Mouse (Mus musculus): Measurements from ENCODE around the gene Cd44. TPM values are rescaled to one million over a fixed set of nuclear protein-coding genes. Genes with fewer than 3 reads are reported as not detected.

The Cd44 gene
- total and polyA plus RNA-seq, 3 experiments = 102 to 153 (median 112) TPM

- no peak for DNase-seq (ENCODE audit: extremely low read depth)
- H3K36me3 ChIP-seq (replicated peaks in 1 of 2; ENCODE audit: control insufficient read depth in 1 of 2, insufficient read depth in 1 of 2, low read length in 1 of 2) = peaks cover 56 to 97% of the 10 kb centered on the region in 2 experiments
- no peak overlapping the region for H3K27ac ChIP-seq (ENCODE audit: insufficient read depth, low read depth)
Observed at GRCm38 (mm10) chr2:102850026-102850425, 51.4 kb downstream of the Cd44 start.

GRCm38 (mm10) chr2:102848811-102849433 lies 52.5 kb downstream of the Cd44 start:
- Histone ChIP-seq H3K79me2 (replicated peaks; ENCODE audit: control insufficient read depth, extremely low read depth, insufficient read depth, poor library complexity, severe bottlenecking) (peaks cover 5% of the 10 kb centered on the region), H3K4me3 (replicated peaks in 1 of 3; ENCODE audit: low read depth in 2 of 3, low read length in 2 of 3, poor library complexity in 1 of 3) (no peak overlapping the region), H3K4me2 (ENCODE audit: insufficient read depth, low read depth, poor library complexity, severe bottlenecking) (no peak overlapping the region), H3K36me3 (replicated peaks in 1 of 2; ENCODE audit: control insufficient read depth in 1 of 2, insufficient read depth in 1 of 2, low read length in 1 of 2) (peaks cover 55 to 97% of the 10 kb centered on the region in 2 experiments), H3K9ac (ENCODE audit: insufficient read depth, low read depth) (no peak overlapping the region), H3K27me3 (replicated peaks) (no peaks in the 10 kb centered on the region), H3K27ac (ENCODE audit: insufficient read depth, low read depth) (no peak overlapping the region), H3K4me1 (ENCODE audit: control insufficient read depth in 1 of 2, insufficient read depth in 2 of 2) (peaks cover 10 to 47% of the 10 kb centered on the region in 2 experiments), H3K9me3 (replicated peaks; ENCODE audit: low read length) (no peaks in the 10 kb centered on the region)
- dilution Hi-C loops (cut with MboI; ENCODE audit: extremely low pct_ligation_motif_present, extremely low pct_unique_long_range_greater_than_20kb, low sequenced_read_pairs) (no loop called here), in situ Hi-C loops (cut with MboI; ENCODE audit: low pct_ligation_motif_present, low pct_unique_long_range_greater_than_20kb, low sequenced_read_pairs) (no loop called here)
- TF ChIP-seq MAZ (IDR thresholded peaks at IDR 0.05; ENCODE audit: low read depth, low read length) (no peak), KAT2A (IDR thresholded peaks at IDR 0.05; ENCODE audit: insufficient replicate concordance, low read length) (no peak), MEF2A (IDR thresholded peaks at IDR 0.05; ENCODE audit: borderline replicate concordance, low read depth, low read length) (no peak), MYC (IDR thresholded peaks at IDR 0.05; ENCODE audit: low read depth, low read length) (no peak), E2F4 (IDR thresholded peaks at IDR 0.05; ENCODE audit: insufficient replicate concordance, low read depth, low read length) (no peak), ZC3H11A (IDR thresholded peaks at IDR 0.05; ENCODE audit: low read depth, low read length) (no peak)
- DNase-seq (ENCODE audit: extremely low read depth) = no peak

More at GRCm38 (mm10) chr2:102850026-102850425, 51.4 kb downstream of the Cd44 start:
- H3K4me1 ChIP-seq (ENCODE audit: control insufficient read depth in 1 of 2, insufficient read depth in 2 of 2) = peaks cover 11 to 54% of the 10 kb centered on the region in 2 experiments
- H3K9me3 ChIP-seq (replicated peaks; ENCODE audit: low read length) = no peaks in the 10 kb centered on the region
- no peak overlapping the region for H3K9ac ChIP-seq (ENCODE audit: insufficient read depth, low read depth)
- no peak overlapping the region for H3K4me3 ChIP-seq (replicated peaks in 1 of 3; ENCODE audit: low read depth in 2 of 3, low read length in 2 of 3, poor library complexity in 1 of 3)
- H3K27me3 ChIP-seq (replicated peaks) = no peaks in the 10 kb centered on the region
- dilution Hi-C loops (cut with MboI; ENCODE audit: extremely low pct_ligation_motif_present, extremely low pct_unique_long_range_greater_than_20kb, low sequenced_read_pairs) = no loop called here
- in situ Hi-C loops (cut with MboI; ENCODE audit: low pct_ligation_motif_present, low pct_unique_long_range_greater_than_20kb, low sequenced_read_pairs) = no loop called here
- H3K4me2 ChIP-seq (ENCODE audit: insufficient read depth, low read depth, poor library complexity, severe bottlenecking) = no peak overlapping the region
- no peak for TF ChIP-seq ELF1 (IDR thresholded peaks at IDR 0.05; ENCODE audit: low read depth, low read length)
- no peak for TF ChIP-seq MAZ (IDR thresholded peaks at IDR 0.05; ENCODE audit: low read depth, low read length)
- TF ChIP-seq ZNF384 (IDR thresholded peaks at IDR 0.05; ENCODE audit: low read depth, low read length) = no peak
- H3K79me2 ChIP-seq (replicated peaks; ENCODE audit: control insufficient read depth, extremely low read depth, insufficient read depth, poor library complexity, severe bottlenecking) = peaks cover 4% of the 10 kb centered on the region

GRCm38 (mm10) chr2:102841231-102841630 lies 60.2 kb downstream of the Cd44 start:
- Histone ChIP-seq H3K4me2 (ENCODE audit: insufficient read depth, low read depth, poor library complexity, severe bottlenecking) (no peak overlapping the region), H3K36me3 (replicated peaks in 1 of 2; ENCODE audit: control insufficient read depth in 1 of 2, insufficient read depth in 1 of 2, low read length in 1 of 2) (peaks cover 46 to 91% of the 10 kb centered on the region in 2 experiments), H3K27ac (ENCODE audit: insufficient read depth, low read depth) (no peak overlapping the region), H3K9ac (ENCODE audit: insufficient read depth, low read depth) (no peak overlapping the region), H3K9me3 (replicated peaks; ENCODE audit: low read length) (no peaks in the 10 kb centered on the region), H3K27me3 (replicated peaks) (no peaks in the 10 kb centered on the region), H3K4me3 (replicated peaks in 1 of 3; ENCODE audit: low read depth in 2 of 3, low read length in 2 of 3, poor library complexity in 1 of 3) (no peak overlapping the region), H3K4me1 (ENCODE audit: control insufficient read depth in 1 of 2, insufficient read depth in 2 of 2) (peaks cover 0 to 6% of the 10 kb centered on the region in 2 experiments; a peak in 1 of 4 replicates), H3K79me2 (replicated peaks; ENCODE audit: control insufficient read depth, extremely low read depth, insufficient read depth, poor library complexity, severe bottlenecking) (peaks cover 5% of the 10 kb centered on the region)
- DNase-seq (ENCODE audit: extremely low read depth) = no peak
- in situ Hi-C loops (cut with MboI; ENCODE audit: low pct_ligation_motif_present, low pct_unique_long_range_greater_than_20kb, low sequenced_read_pairs) (no loop called here), dilution Hi-C loops (cut with MboI; ENCODE audit: extremely low pct_ligation_motif_present, extremely low pct_unique_long_range_greater_than_20kb, low sequenced_read_pairs) (no loop called here)
- TF ChIP-seq ZKSCAN1 (IDR thresholded peaks at IDR 0.05; ENCODE audit: borderline replicate concordance, low read depth, low read length) (no peak), CHD1 (IDR thresholded peaks at IDR 0.05; ENCODE audit: low read depth, low read length) (no peak), ZMIZ1 (IDR thresholded peaks at IDR 0.05; ENCODE audit: low read depth, low read length) (no peak), RAD21 (IDR thresholded peaks at IDR 0.05; ENCODE audit: low read depth, low read length) (no peak), NRF1 (IDR thresholded peaks at IDR 0.05; ENCODE audit: low read depth, low read length) (no peak), USF1 (IDR thresholded peaks at IDR 0.05; ENCODE audit: low read depth, low read length) (no peak), MYC (IDR thresholded peaks at IDR 0.05; ENCODE audit: low read depth, low read length) (no peak), SIN3A (IDR thresholded peaks at IDR 0.05; ENCODE audit: low read length) (no peak), GABPA (IDR thresholded peaks at IDR 0.05; ENCODE audit: insufficient replicate concordance, low read depth, low read length) (no peak), JUN (IDR thresholded peaks at IDR 0.05; ENCODE audit: insufficient read depth, low read depth, low read length) (no peak), ELF1 (IDR thresholded peaks at IDR 0.05; ENCODE audit: low read depth, low read length) (no peak), IRF4 (IDR thresholded peaks at IDR 0.05; ENCODE audit: low read depth, low read length) (no peak), USF2 (conservative IDR thresholded peaks at IDR 0.05; ENCODE audit: low read depth, low read length) (no peak), E2F4 (IDR thresholded peaks at IDR 0.05; ENCODE audit: insufficient replicate concordance, low read depth, low read length) (no peak), MAZ (IDR thresholded peaks at IDR 0.05; ENCODE audit: low read depth, low read length) (no peak), JUND (conservative IDR thresholded peaks at IDR 0.05; ENCODE audit: low read depth, low read length) (no peak)

All from CH12.LX (cell line).